Mouse (Mus musculus): ENCODE results near the gene Atp8b4. TPM values are rescaled to one million over a fixed set of nuclear protein-coding genes. Genes with fewer than 3 reads are reported as not detected.
A peak's percentile ranks its signal among the peaks of the same experiment; 100 is the strongest.

The Atp8b4 gene
- polyA plus RNA-seq, 1 experiment: 0.04 TPM

DNA sequence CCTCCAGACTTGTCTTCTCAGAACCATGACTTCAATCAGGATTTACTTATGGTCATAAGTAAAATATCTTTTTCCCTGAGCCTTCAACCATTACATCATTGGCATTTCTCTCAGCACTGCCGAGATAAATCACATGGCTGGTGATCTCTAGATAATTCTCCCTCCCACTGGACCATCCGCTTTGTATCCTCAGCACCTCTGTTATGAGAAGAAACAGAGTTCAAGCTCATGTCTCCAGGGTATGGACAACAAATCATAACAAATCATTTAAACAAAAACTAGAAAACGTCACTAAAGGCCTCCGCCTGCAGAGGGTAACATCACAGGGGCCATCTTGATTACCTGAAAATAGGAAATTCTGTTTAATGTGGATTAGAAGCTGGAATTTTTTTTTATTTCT lies 58.9 kb downstream of the Atp8b4 start:
- DNase-seq (ENCODE audit: extremely low spot score in 1 of 2, low spot score in 1 of 2): no peak

DNA sequence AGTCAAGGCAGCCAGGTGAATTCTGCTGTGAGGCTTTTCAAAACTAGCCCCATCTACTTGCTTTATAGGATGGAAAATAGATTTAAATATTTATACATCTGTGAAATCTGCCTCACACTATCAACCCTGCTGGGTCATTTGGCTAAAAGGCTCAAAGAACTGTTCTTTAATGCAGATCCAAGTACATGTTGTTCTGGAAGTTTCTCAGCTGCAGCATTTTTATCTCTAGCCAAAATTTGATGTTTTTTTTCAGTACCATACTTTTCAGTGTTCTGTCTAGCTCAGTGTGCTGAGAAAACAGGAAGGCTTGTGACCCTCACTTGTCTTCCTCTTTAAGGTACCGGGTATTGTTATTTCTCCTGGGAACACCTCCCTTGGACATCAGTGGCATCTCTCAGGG lies 65.8 kb downstream of the Atp8b4 start:
- DNase-seq (ENCODE audit: extremely low spot score in 1 of 2, low spot score in 1 of 2): no peak

DNA sequence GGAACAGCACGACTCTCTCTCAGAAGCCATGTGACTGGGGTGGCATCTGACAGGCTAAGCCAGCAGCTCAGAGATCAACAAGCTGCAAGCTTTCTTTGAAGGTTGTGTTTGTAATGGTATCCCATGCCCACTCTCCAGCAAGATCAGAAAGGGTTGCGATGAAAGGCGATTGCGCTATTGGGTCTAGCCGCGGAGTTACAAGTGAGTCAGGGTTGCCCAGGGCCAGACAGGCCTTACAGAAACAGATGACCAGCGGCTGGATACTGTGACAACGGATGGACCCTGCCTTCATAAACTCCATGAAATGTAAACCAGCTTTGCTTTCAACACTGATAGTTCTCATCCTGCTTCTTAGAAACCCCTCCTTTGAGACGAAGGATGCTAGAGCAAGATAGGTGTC lies 66.2 kb downstream of the Atp8b4 start:
- DNase-seq (ENCODE audit: extremely low spot score in 1 of 2, low spot score in 1 of 2): no peak

DNA sequence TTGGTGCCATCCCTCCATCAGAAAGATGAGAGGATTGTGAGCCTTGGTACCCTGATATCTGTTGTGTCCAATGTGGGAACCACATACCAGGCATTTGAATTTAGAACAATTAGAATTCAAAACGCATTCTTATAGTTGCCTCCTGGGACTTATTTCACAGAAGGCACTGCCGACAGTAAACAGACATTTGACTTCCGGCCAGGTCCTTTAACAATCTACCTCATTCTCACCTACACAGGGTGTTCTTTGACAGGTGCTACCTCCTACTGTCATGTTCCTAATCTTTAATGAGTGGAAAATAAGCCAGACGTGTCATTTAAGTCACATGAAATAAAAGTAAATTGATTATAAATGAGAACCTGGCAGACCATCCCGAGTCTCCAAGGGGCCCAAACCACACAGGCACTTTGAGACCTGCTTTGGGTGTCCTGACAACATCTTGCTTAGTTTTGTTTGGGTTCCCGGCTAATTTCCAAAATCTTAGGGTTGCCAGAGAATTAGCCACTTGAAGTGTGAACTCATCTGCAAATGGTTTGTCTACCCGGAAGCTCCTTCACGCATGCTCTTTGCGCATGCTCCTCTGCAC lies 67.9 kb downstream of the Atp8b4 start:
- no peak for DNase-seq (ENCODE audit: extremely low spot score in 1 of 2, low spot score in 1 of 2)

DNA sequence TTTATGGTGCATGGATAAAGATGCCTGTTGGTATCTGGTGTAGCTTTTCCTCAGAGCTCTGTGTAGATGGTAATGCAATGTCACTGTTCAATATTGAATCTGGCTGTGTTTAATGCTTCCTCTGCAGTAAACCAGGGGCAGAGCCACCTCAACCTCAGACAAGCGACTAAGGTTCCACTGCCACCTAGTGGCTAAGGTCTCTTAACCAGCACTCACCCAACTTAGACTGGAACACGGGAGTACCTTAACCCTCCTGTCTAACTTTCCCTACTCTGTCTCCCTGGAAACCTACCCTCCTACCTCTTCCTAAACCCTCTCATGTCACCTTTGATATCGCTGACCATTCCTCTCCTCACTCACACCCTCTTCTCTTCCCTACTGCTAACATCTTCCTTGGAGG lies 71.2 kb downstream of the Atp8b4 start:
- peak; percentile 31 to 81 for DNase-seq (ENCODE audit: extremely low spot score in 1 of 2, low spot score in 1 of 2)

DNA sequence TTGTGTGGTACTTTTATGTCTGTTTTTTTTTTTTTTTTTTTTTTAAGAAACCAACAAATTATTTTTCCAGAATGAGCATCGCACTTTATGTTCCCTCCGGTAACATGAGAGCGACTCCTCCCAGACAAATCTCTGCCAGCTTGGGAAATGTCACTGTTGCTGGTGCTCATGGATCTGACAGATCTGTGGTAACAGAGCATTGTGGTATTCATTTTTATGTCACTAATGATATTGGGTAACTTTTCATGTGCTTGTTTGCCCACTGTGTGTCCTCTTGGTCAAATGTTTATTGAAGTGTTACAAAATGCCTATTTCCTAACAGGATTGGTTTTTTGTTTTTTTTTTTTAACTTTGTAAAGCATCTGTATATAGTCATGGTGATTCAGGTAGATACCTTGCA lies 75.3 kb downstream of the Atp8b4 start:
- no peak for DNase-seq (ENCODE audit: extremely low spot score in 1 of 2, low spot score in 1 of 2)

DNA sequence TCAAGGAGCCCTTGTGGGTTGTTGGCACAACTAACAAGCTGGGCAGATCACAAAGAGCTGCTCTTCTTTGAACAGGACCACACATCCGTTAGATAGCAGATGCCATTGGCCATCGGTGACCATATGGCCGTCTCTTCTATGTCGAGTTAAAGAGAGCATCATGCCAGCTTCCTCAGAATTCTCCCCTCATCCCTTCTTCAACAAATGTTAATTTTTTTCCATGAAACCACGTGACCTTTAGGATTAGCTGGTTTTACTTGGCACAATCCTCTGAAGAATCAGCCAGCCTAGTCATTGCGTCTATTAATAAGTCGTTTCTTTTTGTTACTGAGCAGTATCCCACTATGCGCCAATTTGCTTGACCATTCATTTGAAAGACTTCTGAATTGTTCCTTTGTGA lies 75.8 kb downstream of the Atp8b4 start:
- DNase-seq (ENCODE audit: extremely low spot score in 1 of 2, low spot score in 1 of 2): no peak

DNA sequence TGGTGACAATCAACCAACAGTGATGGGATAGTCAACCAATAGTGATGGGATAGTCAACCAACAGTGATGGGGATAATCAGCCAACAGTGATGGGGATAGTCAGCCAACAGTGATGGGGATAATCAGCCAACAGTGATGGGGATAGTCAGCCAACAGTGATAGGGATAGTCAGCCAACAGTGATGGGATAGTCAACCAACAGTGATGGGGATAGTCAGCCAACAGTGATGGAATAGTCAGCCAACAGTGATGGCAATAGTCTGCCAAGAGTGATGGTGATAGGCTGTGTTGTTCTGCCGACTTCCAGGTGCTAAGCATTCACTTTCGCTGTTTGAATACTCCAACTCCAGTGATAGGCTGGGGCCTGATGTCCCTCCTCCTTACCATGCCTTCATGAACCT lies 79.6 kb downstream of the Atp8b4 start:
- no peak for DNase-seq (ENCODE audit: extremely low spot score in 1 of 2, low spot score in 1 of 2)

DNA sequence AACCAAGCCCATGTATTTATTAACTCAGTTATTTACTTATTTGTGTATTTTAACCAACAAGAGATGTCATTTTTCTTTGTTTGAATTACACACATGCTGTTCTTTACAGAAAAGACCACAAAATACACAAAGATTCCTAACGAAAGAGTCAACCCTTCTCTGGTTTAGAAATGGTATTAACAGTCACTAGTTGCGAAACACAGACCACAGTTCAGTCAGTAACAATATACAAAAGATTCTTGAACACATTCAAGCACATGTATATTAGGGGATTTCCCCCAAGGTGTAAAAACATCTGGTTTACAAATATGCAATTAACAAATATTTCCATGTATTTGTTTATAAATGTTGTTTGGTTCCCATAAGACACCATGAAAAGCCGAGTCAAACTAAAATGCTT lies 81.6 kb downstream of the Atp8b4 start:
- no peak for DNase-seq (ENCODE audit: extremely low spot score in 1 of 2, low spot score in 1 of 2)

DNA sequence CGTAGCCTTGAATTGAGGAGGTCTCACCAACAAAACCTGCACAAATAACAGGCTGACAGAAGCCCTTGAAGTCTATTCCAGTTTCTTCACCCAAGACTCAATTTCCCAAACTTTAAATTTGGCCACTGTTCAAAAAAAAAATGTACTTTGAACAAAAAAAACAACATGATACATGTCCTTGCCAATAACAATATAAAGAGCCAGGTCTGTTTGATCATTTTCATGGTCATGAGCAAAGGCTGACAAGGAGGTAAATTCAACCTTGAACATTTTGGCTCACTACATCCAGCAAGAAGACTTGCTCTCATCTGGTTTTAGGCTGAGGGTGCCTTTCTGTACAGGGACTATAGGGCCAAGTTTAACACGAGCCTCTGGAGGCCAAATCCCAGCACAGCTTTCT lies 83.7 kb downstream of the Atp8b4 start:
- no peak for DNase-seq (ENCODE audit: extremely low spot score in 1 of 2, low spot score in 1 of 2)

DNA sequence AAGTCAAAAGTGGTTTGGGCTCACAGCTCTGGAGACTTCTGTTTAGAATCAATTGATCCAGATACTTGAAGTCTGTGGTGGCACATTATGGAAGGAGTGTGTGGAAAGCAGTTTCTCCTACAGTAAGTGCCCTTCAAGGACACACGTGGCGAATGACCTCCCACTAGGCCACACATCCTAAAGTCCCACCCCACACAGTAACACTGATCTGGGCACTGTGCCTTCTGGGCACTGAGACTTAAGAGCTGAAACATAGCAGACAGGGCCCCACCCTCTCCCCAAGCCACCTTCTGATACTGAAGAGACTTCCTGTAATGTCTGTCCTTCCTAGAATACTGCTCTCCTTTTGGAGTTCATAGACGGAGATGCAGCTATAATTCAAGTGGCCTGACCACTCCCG lies 84.5 kb downstream of the Atp8b4 start:
- no peak for DNase-seq (ENCODE audit: extremely low spot score in 1 of 2, low spot score in 1 of 2)

DNA sequence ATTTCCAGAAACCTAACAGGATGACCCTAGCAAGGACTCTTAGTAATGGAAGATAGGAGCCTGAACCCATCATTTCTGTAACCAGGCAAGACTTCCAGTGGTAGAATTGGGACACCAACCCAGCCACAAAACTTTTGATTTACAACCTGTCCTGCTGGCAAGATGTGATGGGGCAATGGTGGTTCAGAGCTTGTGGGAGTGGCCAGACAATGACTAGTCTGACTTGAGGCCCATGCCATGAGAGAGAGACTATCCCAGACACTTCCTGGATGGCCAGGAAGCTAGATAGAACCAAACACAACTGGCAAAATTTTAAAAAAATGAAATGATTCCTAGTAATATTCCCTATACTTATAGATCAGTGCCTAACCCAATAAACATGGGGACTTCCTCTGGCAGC lies 87.7 kb downstream of the Atp8b4 start:
- no peak for DNase-seq (ENCODE audit: extremely low spot score in 1 of 2, low spot score in 1 of 2)

DNA sequence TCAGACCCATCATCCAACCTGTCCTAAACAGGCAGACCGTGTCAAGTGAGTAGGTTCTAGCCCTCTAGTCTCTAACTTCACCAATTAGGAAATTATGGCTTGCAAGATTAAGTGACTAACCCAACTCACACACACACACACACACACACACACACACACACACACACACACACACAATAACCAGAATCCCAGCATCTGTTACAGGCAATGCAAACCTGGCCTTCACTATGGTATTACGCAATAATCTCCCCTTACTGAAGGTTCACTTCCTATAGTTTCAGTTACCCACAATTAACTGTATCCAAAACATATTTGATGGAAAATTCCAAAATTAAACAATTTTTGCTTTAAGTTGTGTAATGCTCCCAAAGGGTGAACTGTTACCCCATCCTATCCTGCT lies 101.0 kb downstream of the Atp8b4 start:
- no peak for DNase-seq (ENCODE audit: extremely low spot score in 1 of 2, low spot score in 1 of 2)

DNA sequence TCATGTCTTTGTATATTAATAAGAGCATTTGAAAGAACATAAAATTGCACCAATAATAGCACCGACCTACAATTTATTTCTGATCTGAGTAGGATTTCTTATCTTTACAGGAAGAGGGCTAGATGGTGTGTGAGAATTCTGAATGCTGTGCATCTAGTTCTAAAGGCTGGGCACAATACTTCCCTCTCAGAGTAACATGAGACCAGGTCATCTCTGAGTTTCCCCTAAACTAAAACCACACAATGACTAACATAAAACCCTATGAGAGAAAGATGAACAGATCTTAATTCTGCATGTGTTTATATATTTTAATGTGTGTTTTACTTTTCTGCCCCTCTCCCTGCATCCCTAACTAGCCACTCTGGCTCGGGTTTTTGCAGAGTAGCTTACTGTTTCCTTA lies 101.5 kb downstream of the Atp8b4 start:
- no peak for DNase-seq (ENCODE audit: extremely low spot score in 1 of 2, low spot score in 1 of 2)

DNA sequence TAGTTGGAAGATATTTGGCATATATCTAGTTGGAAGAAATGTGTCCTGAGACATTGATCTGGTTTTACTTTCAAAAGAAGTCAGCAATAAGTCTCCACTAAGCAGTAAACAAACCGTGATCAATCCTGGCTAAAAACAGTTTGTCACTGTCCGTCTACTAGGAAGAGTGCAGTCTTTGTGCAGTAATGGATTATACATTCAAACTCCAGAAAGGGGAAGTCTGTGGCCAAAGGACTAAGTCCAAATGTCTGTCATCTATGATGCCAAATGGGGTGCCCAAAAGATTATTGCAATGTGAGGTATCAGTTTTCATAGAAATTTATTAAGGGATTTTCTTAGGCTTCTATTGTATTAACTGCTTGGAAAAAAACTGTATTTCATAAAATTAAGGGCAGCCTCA lies 102.3 kb downstream of the Atp8b4 start:
- DNase-seq (ENCODE audit: extremely low spot score in 1 of 2, low spot score in 1 of 2): no peak

DNA sequence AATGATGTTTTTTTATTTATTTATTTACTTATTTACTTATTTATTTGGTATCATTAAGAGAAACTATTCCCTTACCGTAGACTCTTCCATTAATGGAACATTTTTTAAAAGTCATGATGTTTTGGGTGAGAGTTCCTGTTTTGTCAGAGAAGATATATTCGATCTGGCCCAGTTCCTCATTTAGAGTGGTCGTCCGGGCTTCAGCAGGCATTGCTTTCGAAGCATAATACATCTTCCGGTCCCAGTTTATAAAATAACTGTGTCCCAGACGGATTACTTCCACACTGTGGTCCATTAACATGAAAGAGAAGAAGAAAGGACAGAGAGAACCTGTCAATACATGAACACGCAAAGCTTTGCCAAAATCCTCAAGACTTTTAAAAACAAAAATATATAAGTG lies 103.0 kb downstream of the Atp8b4 start:
- DNase-seq (ENCODE audit: extremely low spot score in 1 of 2, low spot score in 1 of 2): no peak

DNA sequence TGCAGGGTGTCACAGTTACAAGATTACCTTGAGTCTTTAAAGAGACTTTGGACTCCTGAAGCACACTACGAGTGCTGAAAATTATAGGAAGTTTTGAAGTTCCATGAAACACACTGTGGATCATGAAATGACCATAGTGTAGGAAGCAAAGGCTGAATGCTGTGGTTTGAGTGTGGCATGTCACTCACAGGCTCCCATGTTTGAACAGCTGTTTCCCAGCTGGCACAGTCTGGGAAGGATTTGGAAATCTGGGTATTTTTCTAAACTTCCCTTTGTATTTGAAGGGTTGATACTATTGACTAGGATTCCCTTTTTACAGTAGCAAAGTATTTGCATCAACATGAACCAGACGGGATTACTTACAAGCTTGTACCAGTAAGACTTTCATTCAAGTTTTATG lies 105.5 kb downstream of the Atp8b4 start:
- no peak for DNase-seq (ENCODE audit: extremely low spot score in 1 of 2, low spot score in 1 of 2)

DNA sequence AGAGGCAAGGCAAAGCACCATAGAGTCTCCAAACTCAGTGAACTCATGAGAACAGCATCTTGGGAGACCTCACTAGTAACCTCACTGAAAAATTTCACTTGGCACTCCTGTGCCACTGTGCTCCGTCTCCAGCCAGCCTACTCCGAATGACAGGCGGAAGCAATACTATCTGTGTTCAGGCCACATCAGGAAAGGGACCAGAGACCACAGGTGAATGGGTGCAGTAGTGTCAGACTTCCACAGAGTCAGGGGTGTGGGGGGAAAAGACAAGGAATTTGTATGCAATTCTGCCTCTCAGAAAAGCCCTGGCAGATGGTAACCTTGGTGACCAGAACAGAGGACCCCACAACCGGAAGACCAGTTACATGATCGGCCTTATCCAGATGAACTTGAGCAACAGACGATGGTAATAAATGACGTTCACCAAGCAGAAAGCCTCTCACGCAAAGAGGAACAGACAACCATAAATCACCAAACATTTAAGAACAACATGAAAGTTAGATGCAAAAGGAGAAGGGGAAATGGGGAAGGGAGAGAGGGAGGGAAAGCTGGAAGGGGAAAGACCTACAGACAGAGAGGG lies 112.9 kb downstream of the Atp8b4 start:
- DNase-seq (ENCODE audit: extremely low spot score in 1 of 2, low spot score in 1 of 2): no peak

DNA sequence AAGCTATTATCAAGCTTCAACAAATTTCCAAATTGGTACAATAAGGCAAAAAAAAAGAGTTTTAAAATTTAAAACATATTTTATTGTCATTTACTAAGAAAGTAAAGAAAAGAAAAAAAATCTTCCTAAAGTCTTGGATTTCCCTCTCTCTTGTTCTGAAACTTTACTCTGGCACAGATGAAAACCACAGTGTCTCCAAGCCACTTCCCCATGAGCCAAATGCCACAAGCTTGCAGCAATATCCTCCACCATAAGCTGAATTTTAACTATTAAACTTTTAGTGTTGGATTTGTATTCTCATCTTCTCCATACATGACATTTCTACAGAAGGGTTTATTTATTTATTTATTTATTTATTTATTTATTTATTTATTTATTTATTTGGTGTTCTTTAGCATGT lies 114.4 kb downstream of the Atp8b4 start:
- no peak for DNase-seq (ENCODE audit: extremely low spot score in 1 of 2, low spot score in 1 of 2)

DNA sequence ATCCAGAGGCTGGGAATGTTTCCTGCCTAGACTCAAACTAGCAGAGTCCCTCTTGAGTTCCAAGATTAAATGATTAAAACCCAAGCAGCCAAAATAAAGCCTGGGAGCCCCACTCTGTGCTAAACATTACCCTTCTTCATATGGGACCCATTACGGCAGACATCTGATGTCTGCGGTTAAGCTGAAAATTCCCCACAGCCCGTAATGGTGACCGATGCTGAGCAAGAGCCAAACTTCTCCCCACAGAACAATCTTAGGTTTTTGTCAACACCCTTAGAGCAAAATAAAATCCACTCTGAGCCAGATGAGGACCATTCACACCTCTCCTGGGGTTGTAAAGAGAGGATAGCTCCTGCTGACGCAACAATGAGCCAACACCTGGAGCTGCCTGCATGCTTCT lies 120.2 kb downstream of the Atp8b4 start:
- no peak for DNase-seq (ENCODE audit: extremely low spot score in 1 of 2, low spot score in 1 of 2)

DNA sequence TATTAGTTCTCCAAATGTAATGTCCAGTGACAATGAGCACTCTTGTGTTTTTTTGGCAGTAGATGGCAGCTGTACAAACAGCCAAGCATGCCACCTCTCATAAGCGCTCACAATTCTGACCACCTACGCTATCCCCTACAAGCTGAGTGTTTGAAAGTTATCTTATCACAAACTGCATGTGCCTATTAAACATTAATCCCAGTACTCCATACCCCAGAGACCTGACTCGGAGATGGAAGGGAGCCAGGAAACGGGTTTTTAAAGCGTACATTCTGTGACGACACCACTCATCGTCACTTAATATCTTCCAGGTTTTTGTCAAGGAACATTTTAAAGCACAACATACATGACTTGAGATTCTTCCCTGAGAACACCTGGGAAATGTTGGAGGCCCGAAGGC lies 128.8 kb downstream of the Atp8b4 start:
- no peak for DNase-seq (ENCODE audit: extremely low spot score in 1 of 2, low spot score in 1 of 2)

DNA sequence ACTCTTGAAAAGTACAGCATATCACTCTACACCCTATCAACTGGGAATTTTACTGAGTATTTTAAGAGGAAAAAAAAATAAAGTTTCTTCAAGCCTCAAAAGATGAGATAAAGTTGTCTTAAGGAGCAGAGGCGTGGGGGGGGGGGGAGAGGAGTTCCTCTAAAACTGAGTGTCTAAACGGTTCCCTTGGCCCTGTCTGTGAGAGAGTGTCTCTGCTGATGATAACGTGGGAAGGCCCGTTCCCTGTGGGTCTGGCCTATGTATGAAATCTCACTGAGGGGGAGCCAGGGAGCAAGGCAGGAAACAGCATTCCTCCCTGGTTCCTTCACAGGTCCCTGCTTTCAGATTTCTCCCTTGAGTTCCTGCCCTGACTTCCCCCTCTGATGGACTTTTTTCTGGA lies 130.7 kb downstream of the Atp8b4 start:
- DNase-seq (ENCODE audit: extremely low spot score in 1 of 2, low spot score in 1 of 2): no peak

Data from frontal cortex, adult 2 months (tissue).